Mouse (Mus musculus): Measurements from ENCODE around the gene Slc23a3.

DNA sequence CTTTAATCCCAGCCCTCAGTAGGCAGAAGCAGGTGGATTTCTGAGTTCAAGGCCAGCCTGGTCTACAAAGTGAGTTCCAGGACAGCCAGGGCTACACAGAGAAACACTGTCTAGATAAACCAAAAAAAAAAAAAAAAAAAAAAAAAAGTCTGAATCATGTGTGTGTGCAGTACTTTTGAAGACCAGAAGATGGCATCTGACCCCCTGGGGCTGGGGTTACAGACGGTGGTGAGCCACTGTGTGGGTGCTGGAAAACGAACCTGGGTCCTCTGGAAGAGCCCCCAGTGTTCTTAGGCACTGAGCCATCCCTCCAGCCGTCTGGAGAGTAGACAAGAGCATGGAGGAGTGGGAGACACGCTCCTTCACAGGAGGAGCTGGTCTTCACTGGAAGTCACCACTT lies 48.5 kb upstream of the Slc23a3 start:
- TF ChIP-seq MYOD1 (IDR thresholded peaks at IDR 0.05; ENCODE audit: control insufficient read depth in 1 of 3, insufficient read length in 2 of 3, low read depth in 2 of 3) (no peak), POLR2A (IDR thresholded peaks at IDR 0.05; ENCODE audit: insufficient read length, low read depth) (no peak), CEBPB (IDR thresholded peaks at IDR 0.05; ENCODE audit: insufficient read depth, poor library complexity, severe bottlenecking) (no peak), USF1 (IDR thresholded peaks at IDR 0.05; ENCODE audit: low read depth) (no peak), TCF12 (IDR thresholded peaks at IDR 0.05; ENCODE audit: insufficient read depth, poor library complexity, severe bottlenecking) (no peak), E2F4 (IDR thresholded peaks at IDR 0.05; ENCODE audit: insufficient read depth) (no peak), MAX (IDR thresholded peaks at IDR 0.05; ENCODE audit: low read depth) (no peak), SRF (IDR thresholded peaks at IDR 0.05; ENCODE audit: control insufficient read depth, insufficient read length, low read depth) (no peak), POLR2AphosphoS2 (IDR thresholded peaks at IDR 0.05; ENCODE audit: insufficient read length, low read depth) (no peak), MYOG (IDR thresholded peaks at IDR 0.05; ENCODE audit: control insufficient read depth in 1 of 3, insufficient read depth in 1 of 3, insufficient read length in 2 of 3, low read depth in 2 of 3) (no peak), TCF3 (IDR thresholded peaks at IDR 0.05; ENCODE audit: insufficient read length, low read depth) (no peak)
